Mouse (Mus musculus): ENCODE measurements around the gene Ksr1.

DNA sequence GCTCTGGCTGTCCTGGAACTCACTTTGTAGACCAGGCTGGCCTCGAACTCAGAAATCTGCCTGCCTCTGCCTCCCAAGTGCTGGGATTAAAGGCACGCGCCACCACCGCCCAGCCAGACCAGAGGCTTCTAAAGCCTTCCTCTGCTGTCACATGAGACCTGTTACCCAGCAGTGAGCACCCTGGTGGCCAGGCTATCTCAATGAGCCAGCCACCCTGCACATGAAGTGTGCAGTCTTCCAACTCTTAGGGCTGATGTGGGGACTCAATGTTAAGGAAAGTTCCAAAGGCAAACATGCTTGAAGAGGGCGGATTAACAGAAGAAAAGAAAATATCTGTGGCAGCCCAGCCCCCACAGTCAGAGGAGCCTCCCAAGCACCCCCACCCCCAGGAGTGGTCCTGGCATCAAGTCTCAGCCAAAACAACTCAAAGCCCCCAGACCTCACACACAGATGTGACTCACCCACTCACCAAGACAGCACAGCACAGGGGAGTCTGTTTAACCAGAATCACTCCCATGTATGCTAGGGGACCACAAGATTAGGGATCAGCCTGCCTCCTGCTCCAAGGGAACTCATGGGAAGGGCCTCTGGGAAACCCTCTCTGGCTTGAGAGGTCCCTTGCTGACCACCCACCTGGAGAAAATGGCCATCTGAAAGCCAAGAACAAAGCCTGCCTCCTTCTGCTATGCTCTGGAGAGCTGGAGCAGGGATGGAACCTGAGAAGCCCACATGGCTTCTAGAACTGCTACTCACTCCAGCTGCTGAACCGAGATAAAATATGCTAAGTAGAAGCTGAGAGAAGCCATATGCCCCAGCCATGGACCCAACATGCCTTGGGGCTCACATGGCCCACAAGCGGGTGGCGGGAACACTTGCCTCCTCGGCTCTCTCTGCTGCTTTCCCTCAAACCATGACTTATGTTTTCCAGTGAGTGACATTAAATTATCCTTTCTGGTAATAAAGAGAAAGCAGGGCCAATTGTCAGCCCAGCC, 91.8 kb downstream of the Ksr1 start:
- TF ChIP-seq POLR2A (IDR thresholded peaks at IDR 0.05; ENCODE audit: borderline replicate concordance, extremely low read depth, low read depth, low read length) (no peak), CTCF (IDR thresholded peaks at IDR 0.05; ENCODE audit: insufficient read depth, low read length) (no peak)

Measured in lung, adult 2 months (tissue).